10 mouse cellular contexts compared by ENCODE assay signal in genomic region chr12:105134826-105135225, GRCm38 (mm10). TPM values are rescaled to one million over a fixed set of nuclear protein-coding genes. Genes with fewer than 3 reads are reported as not detected.
DNase-seq lines count a peak whose midpoint lies in the region.
"Not testable (repeated sequence)": the region's sequence is repeated elsewhere in the genome, so short reads cannot be mapped to it uniquely, and the experiment has no call there.
"Had no signal": no experiment of that assay in that cellular context is flagged by ENCODE, and none has a peak within 500 bp of the region (broad histone marks: within the 10 kb centered on the region; RNA-seq: fewer than 3 reads in every experiment).

No protein-coding gene starts in this region.

- H3K4me3 ChIP-seq in heart, embryonic 10.5 days; limb, embryonic 10.5 days: not testable (repeated sequence)

- not testable (repeated sequence) for H3K4me1 ChIP-seq in heart, embryonic 10.5 days; limb, embryonic 10.5 days

- DNase-seq in heart, adult 11 months = peak; percentile 74
- DNase-seq in heart, embryonic 10.5 days (ENCODE audit: low spot score) = peak; percentile 53
- peak; percentile 5 for DNase-seq in limb, embryonic 10.5 days (ENCODE audit: low spot score)

- not testable (repeated sequence) for H3K36me3 ChIP-seq in heart, embryonic 10.5 days; limb, embryonic 10.5 days

- WGBS in heart, embryonic 10.5 days = 76% methylated on average over 4 of the region's 4 CpGs
- 90% methylated on average over 4 of the region's 4 CpGs for WGBS in limb, embryonic 10.5 days

- H3K27ac ChIP-seq in heart, embryonic 10.5 days; limb, embryonic 10.5 days: not testable (repeated sequence)

- H3K27me3 ChIP-seq in heart, embryonic 10.5 days (ENCODE audit: insufficient read depth, poor library complexity, severe bottlenecking); limb, embryonic 10.5 days (ENCODE audit: low read depth, poor library complexity, severe bottlenecking): not testable (repeated sequence)

- H3K9me3 ChIP-seq in heart, embryonic 10.5 days; limb, embryonic 10.5 days (replicated peaks): not testable (repeated sequence)

RNA-seq across cellular contexts. Expression of gene Tcl1b2, which starts 11.0 kb away (rescaled TPM):
- polyA plus RNA-seq in heart, embryonic 10.5 days (2016; fragmentation: Nextera tagmentation; extraction: Ambion mirVana) = not detected in 2 replicates
- polyA plus RNA-seq in limb, embryonic 10.5 days (2016; fragmentation: Nextera tagmentation; extraction: Ambion mirVana) = not detected in 2 replicates
- polyA plus RNA-seq: activated CD4-positive, CD25-positive, alpha-beta regulatory T cell, adult 4 months; adrenal gland, adult 2 months; C2C12; CD4-positive, CD25-positive, alpha-beta regulatory T cell, adult 4 months; G1E; Patski had no signal

RNA-seq across cellular contexts. Expression of gene Tcl1b1, which starts 24.7 kb away (rescaled TPM):
- polyA plus RNA-seq in heart, embryonic 10.5 days (2016; fragmentation: Nextera tagmentation; extraction: Ambion mirVana) = not detected in 2 replicates
- not detected in 2 replicates for polyA plus RNA-seq in limb, embryonic 10.5 days (2016; fragmentation: Nextera tagmentation; extraction: Ambion mirVana)
- polyA plus RNA-seq: activated CD4-positive, CD25-positive, alpha-beta regulatory T cell, adult 4 months; adrenal gland, adult 2 months; brain, embryonic 14.5 days; C2C12; CD4-positive, CD25-positive, alpha-beta regulatory T cell, adult 4 months; G1E; Patski had no signal

RNA-seq across cellular contexts. Expression of gene Tcl1b5, which starts 41.3 kb away (rescaled TPM):
- not detected in 2 replicates for polyA plus RNA-seq in heart, embryonic 10.5 days (2016; fragmentation: Nextera tagmentation; extraction: Ambion mirVana)
- not detected in 2 replicates for polyA plus RNA-seq in limb, embryonic 10.5 days (2016; fragmentation: Nextera tagmentation; extraction: Ambion mirVana)
- polyA plus RNA-seq: activated CD4-positive, CD25-positive, alpha-beta regulatory T cell, adult 4 months; adrenal gland, adult 2 months; brain, embryonic 14.5 days; C2C12; CD4-positive, CD25-positive, alpha-beta regulatory T cell, adult 4 months; G1E; Patski had no signal

RNA-seq across cellular contexts. Expression of gene Tcl1b3, which starts 56.0 kb away (rescaled TPM):
- polyA plus RNA-seq in heart, embryonic 10.5 days (2016; fragmentation: Nextera tagmentation; extraction: Ambion mirVana) = not detected in 2 replicates
- not detected in 2 replicates for polyA plus RNA-seq in limb, embryonic 10.5 days (2016; fragmentation: Nextera tagmentation; extraction: Ambion mirVana)
- polyA plus RNA-seq: activated CD4-positive, CD25-positive, alpha-beta regulatory T cell, adult 4 months; adrenal gland, adult 2 months; brain, embryonic 14.5 days; C2C12; CD4-positive, CD25-positive, alpha-beta regulatory T cell, adult 4 months; G1E; Patski had no signal

Comparison
In these comparisons a context has a peak if more than half of its experiments do, and no peak if none do; other contexts are left out.
1. DNase-seq: peak in every context shown above with its lines; median percentile 74 in heart, adult 11 months; 53 in heart, embryonic 10.5 days; 5 in limb, embryonic 10.5 days.